Mouse (Mus musculus) myocyte (in vitro differentiated cells): ENCODE measurements around the gene Polk. TPM values are rescaled to one million over a fixed set of nuclear protein-coding genes. Genes with fewer than 3 reads are reported as not detected.

Experiments used
- H3K27me3 ChIP-seq: one replicate; pipeline ENCODE4 v1.6.1; 2011; ENCODE audit not compliant: control insufficient read depth, insufficient read depth, insufficient read length
- H3K36me3 ChIP-seq: one replicate; pipeline ENCODE4 v1.6.1; 2011; ENCODE audit not compliant: control insufficient read depth, insufficient read depth
- H3K4me2 ChIP-seq: one replicate; pipeline ENCODE4 v1.6.1; 2011; ENCODE audit warnings: low read depth, control low read depth
- H3K4me3 ChIP-seq: one replicate; pipeline ENCODE4 v1.5.1; 2011; ENCODE audit warnings: mild to moderate bottlenecking, control low read depth, moderate library complexity
- H3K79me2 ChIP-seq: one replicate; pipeline ENCODE4 v1.6.1; 2011; ENCODE audit not compliant: control insufficient read depth, insufficient read depth
- H3ac ChIP-seq: one replicate; pipeline ENCODE4 v1.6.1; 2011; ENCODE audit not compliant: control insufficient read depth, insufficient read length
- CEBPB ChIP-seq: IDR thresholded peaks from 2 replicates; pipeline ENCODE4 v1.6.1; 2011; ENCODE audit warnings: mild to moderate bottlenecking, moderate library complexity; ENCODE audit not compliant: poor library complexity, insufficient read depth, severe bottlenecking
- E2F4 ChIP-seq: IDR thresholded peaks from one replicate; pipeline ENCODE4 v1.6.1; 2011; ENCODE audit warnings: mild to moderate bottlenecking, control low read depth, moderate library complexity; ENCODE audit not compliant: insufficient read depth
- MAX ChIP-seq: IDR thresholded peaks from one replicate; pipeline ENCODE4 v1.6.1; 2011; ENCODE audit warnings: low read depth, mild to moderate bottlenecking, control low read depth
- MYOD1 ChIP-seq, 3 experiments: IDR thresholded peaks; one replicate each; pipeline ENCODE4 v1.6.1; 2011; ENCODE audit warnings: control low read depth in 2 of 3, low read depth in 2 of 3, mild to moderate bottlenecking in 2 of 3, moderate library complexity in 1 of 3; ENCODE audit not compliant: insufficient read length in 2 of 3, control insufficient read depth in 1 of 3
- MYOG ChIP-seq, 3 experiments: IDR thresholded peaks; one replicate each; pipeline ENCODE4 v1.6.1; 2011; ENCODE audit warnings: control low read depth in 2 of 3, low read depth in 2 of 3, mild to moderate bottlenecking in 2 of 3; ENCODE audit not compliant: insufficient read length in 2 of 3, control insufficient read depth in 1 of 3, insufficient read depth in 1 of 3
- POLR2A ChIP-seq: IDR thresholded peaks from one replicate; pipeline ENCODE4 v1.6.1; 2011; ENCODE audit warnings: low read depth, mild to moderate bottlenecking, control low read depth, moderate library complexity; ENCODE audit not compliant: insufficient read length
- POLR2AphosphoS2 ChIP-seq: IDR thresholded peaks from one replicate; pipeline ENCODE4 v1.6.1; 2011; ENCODE audit warnings: low read depth, control low read depth; ENCODE audit not compliant: insufficient read length
- REST ChIP-seq: IDR thresholded peaks from one replicate; pipeline ENCODE4 v1.6.1; 2011; ENCODE audit warnings: mild to moderate bottlenecking, control low read depth, moderate library complexity; ENCODE audit not compliant: insufficient read depth, insufficient read length
- SRF ChIP-seq: IDR thresholded peaks from one replicate; pipeline ENCODE4 v1.6.1; 2011; ENCODE audit warnings: low read depth; ENCODE audit not compliant: control insufficient read depth, insufficient read length
- TCF12 ChIP-seq: IDR thresholded peaks from one replicate; pipeline ENCODE4 v1.6.1; 2011; ENCODE audit warnings: mild to moderate bottlenecking, control low read depth; ENCODE audit not compliant: poor library complexity, insufficient read depth, severe bottlenecking
- TCF3 ChIP-seq: IDR thresholded peaks from one replicate; pipeline ENCODE4 v1.6.1; 2011; ENCODE audit warnings: low read depth, control low read depth; ENCODE audit not compliant: insufficient read length
- USF1 ChIP-seq: IDR thresholded peaks from one replicate; pipeline ENCODE4 v1.6.1; 2011; ENCODE audit warnings: low read depth, mild to moderate bottlenecking, control low read depth, moderate library complexity
- polyA plus RNA-seq: library from polyadenylated mRNA; unstranded; fragments of >200 nt; fragmentation: generic; extraction: Trizol; gene quantifications from one replicate; pipeline ENCODE4 v1.2.1, GENCODE M21; 2012; ENCODE audit warnings: missing spikeins

Gene Polk
- polyA plus RNA-seq, 1 experiment, result 2.9 TPM

DNA sequence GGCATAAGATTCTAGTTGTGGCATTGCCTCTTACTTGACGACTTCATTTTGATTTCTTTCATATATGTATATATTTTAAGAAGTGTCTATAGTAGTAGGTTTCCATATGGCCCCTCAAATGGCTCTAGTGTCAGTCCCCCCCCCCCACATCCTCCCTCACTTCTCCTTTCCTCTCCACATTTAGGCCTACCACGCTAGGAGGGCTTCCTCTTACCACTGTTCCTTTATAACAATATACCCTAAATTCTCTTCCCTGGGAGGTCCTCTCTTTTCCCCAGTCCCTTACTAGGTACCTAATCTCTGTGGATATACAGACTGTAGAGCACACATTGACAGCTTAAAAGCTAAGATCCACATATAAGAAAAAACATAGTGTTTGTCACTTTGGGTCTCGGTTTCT lies 21.1 kb downstream of the Polk start:
- H3K27me3 ChIP-seq, result no peaks in the 10 kb centered on the region
- H3K4me2 ChIP-seq, result no peak overlapping the region
- peaks cover 9% of the 10 kb centered on the region for H3K36me3 ChIP-seq
- no peak overlapping the region for H3K4me3 ChIP-seq
- TF ChIP-seq REST (no peak), MYOD1 (IDR thresholded peaks at IDR 0.05; ENCODE audit: control insufficient read depth in 1 of 3, insufficient read length in 2 of 3, low read depth in 2 of 3) (no peak), USF1 (no peak), MAX (no peak), TCF3 (no peak), E2F4 (no peak), MYOG (IDR thresholded peaks at IDR 0.05; ENCODE audit: control insufficient read depth in 1 of 3, insufficient read depth in 1 of 3, insufficient read length in 2 of 3, low read depth in 2 of 3) (no peak), CEBPB (no peak), POLR2AphosphoS2 (no peak), TCF12 (no peak), POLR2A (no peak), SRF (no peak)
- no peak overlapping the region for H3ac ChIP-seq
- H3K79me2 ChIP-seq, result peaks cover 10% of the 10 kb centered on the region

GRCm38 (mm10) chr13:96517335-96517734 lies 25.0 kb downstream of the Polk start:
- Histone ChIP-seq H3K27me3 (no peaks in the 10 kb centered on the region), H3ac (no peak overlapping the region), H3K36me3 (peaks cover 14% of the 10 kb centered on the region), H3K4me3 (no peak overlapping the region), H3K79me2 (no peaks in the 10 kb centered on the region), H3K4me2 (no peak overlapping the region)
- TF ChIP-seq MYOD1 (IDR thresholded peaks at IDR 0.05; ENCODE audit: control insufficient read depth in 1 of 3, insufficient read length in 2 of 3, low read depth in 2 of 3) (no peak), CEBPB (no peak), SRF (no peak), POLR2A (no peak), E2F4 (no peak), MAX (no peak), TCF12 (no peak), REST (no peak), TCF3 (no peak), MYOG (IDR thresholded peaks at IDR 0.05; ENCODE audit: control insufficient read depth in 1 of 3, insufficient read depth in 1 of 3, insufficient read length in 2 of 3, low read depth in 2 of 3) (no peak), POLR2AphosphoS2 (no peak), USF1 (no peak)

GRCm38 (mm10) chr13:96516249-96516648 lies 26.1 kb downstream of the Polk start:
- H3K79me2 ChIP-seq, result no peaks in the 10 kb centered on the region
- no peaks in the 10 kb centered on the region for H3K27me3 ChIP-seq
- H3K4me2 ChIP-seq, result no peak overlapping the region
- no peak overlapping the region for H3K4me3 ChIP-seq
- no peak overlapping the region for H3ac ChIP-seq
- TF ChIP-seq E2F4, result no peak
- no peak for TF ChIP-seq POLR2A
- TF ChIP-seq REST, result no peak
- TF ChIP-seq TCF3, result no peak
- no peak for TF ChIP-seq TCF12
- no peak for TF ChIP-seq SRF
- no peak for TF ChIP-seq MAX
- peaks cover 14% of the 10 kb centered on the region for H3K36me3 ChIP-seq

DNA sequence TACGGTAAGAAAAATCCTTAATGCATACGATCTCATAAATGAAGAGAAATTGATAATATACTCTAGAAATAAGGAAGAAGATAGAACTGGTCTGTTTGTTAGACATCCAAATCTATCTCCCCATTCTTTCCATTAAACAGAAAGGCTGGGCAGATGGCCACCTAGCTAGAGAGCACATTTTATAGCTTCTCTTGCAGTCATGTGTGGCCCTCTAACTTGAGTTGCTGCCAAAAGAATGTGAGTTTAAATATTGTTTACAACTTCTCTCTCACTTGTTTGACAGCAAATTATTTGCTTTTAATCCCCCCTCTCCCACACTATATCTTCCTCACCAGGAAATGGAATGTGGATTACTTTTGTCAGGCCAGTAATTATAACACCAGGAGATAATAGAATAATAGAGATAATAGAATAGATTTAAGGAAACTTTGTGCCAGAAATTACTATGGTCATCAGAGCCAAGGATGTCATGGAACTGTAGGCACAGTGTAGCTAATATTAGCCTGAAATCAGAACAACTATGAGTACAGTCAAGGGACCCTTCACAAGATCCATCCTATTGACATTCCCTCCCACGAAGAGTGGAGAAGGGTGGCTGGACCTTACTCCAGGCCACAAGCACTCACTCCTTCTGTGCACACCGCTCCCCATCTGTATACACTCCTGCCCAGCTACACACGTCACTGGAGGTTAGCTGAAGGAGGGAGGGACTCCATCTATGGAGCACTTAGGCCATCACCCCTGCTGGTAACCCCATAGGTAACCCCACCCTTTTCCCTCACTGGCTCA lies 28.0 kb downstream of the Polk start:
- no peak for TF ChIP-seq MAX
- TF ChIP-seq USF1, result no peak
- no peak for TF ChIP-seq POLR2AphosphoS2
- no peak for TF ChIP-seq MYOD1 (IDR thresholded peaks at IDR 0.05; ENCODE audit: control insufficient read depth in 1 of 3, insufficient read length in 2 of 3, low read depth in 2 of 3)
- TF ChIP-seq MYOG (IDR thresholded peaks at IDR 0.05; ENCODE audit: control insufficient read depth in 1 of 3, insufficient read depth in 1 of 3, insufficient read length in 2 of 3, low read depth in 2 of 3), result no peak
- no peak for TF ChIP-seq POLR2A
- no peak for TF ChIP-seq CEBPB
- TF ChIP-seq TCF12, result no peak
- TF ChIP-seq REST, result no peak
- no peak for TF ChIP-seq E2F4
- TF ChIP-seq SRF, result no peak
- TF ChIP-seq TCF3, result no peak
- peaks cover 14% of the 10 kb centered on the region for H3K36me3 ChIP-seq
- H3K4me2 ChIP-seq, result no peak overlapping the region
- H3K4me3 ChIP-seq, result no peak overlapping the region
- peaks cover under 1% of the 10 kb centered on the region for H3K79me2 ChIP-seq
- H3ac ChIP-seq, result no peak overlapping the region
- no peaks in the 10 kb centered on the region for H3K27me3 ChIP-seq

GRCm38 (mm10) chr13:96511893-96512292 lies 30.5 kb downstream of the Polk start:
- H3ac ChIP-seq, result no peak overlapping the region
- H3K4me3 ChIP-seq, result no peak overlapping the region
- H3K79me2 ChIP-seq, result peaks cover 4% of the 10 kb centered on the region
- no peaks in the 10 kb centered on the region for H3K27me3 ChIP-seq
- no peak for TF ChIP-seq TCF3
- no peak for TF ChIP-seq CEBPB
- no peak for TF ChIP-seq MYOG (IDR thresholded peaks at IDR 0.05; ENCODE audit: control insufficient read depth in 1 of 3, insufficient read depth in 1 of 3, insufficient read length in 2 of 3, low read depth in 2 of 3)
- TF ChIP-seq POLR2AphosphoS2, result no peak
- TF ChIP-seq USF1, result no peak
- TF ChIP-seq E2F4, result no peak
- TF ChIP-seq MAX, result no peak
- TF ChIP-seq SRF, result no peak
- TF ChIP-seq TCF12, result no peak
- peak overlapping the region; percentile 88 for H3K4me2 ChIP-seq
- H3K36me3 ChIP-seq, result peaks cover 19% of the 10 kb centered on the region
